Mouse (Mus musculus) small intestine, adult 2 months (tissue): Measurements from ENCODE around the gene Fam168b.

Source experiments
- CTCF ChIP-seq: fragments of 200-500 bp; IDR thresholded peaks from 2 replicates; pipeline ENCODE4 v1.5.1; 2012; ENCODE audit warnings: low read depth, mild to moderate bottlenecking, control low read depth, inconsistent platforms, low read length, moderate library complexity, mixed read lengths; ENCODE audit not compliant: insufficient replicate concordance, insufficient read length; ENCODE audit errors: extremely low read depth
- POLR2A ChIP-seq: fragments of 200-500 bp; IDR thresholded peaks from 2 replicates; pipeline ENCODE4 v1.6.1; 2012; ENCODE audit warnings: low read depth, mild to moderate bottlenecking, control low read depth, inconsistent platforms, low read length, moderate library complexity

- no peak for TF ChIP-seq CTCF
- TF ChIP-seq POLR2A, result no peak
Observed at GRCm38 (mm10) chr1:34868391-34868790, 25.5 kb upstream of the Fam168b start.
